Comparison of ENCODE assay signal across 9 mouse cellular contexts in genomic region chr5:31563496-31563895, GRCm38 (mm10). TPM values are rescaled to one million over a fixed set of nuclear protein-coding genes. Genes with fewer than 3 reads are reported as not detected.
DNase-seq lines count a peak whose midpoint lies in the region; ATAC-seq lines count a peak whose summit lies in the region.
"Had no signal": no experiment of that assay in that cellular context is flagged by ENCODE, and none has a peak within 500 bp of the region (broad histone marks: within the 10 kb centered on the region; RNA-seq: fewer than 3 reads in every experiment).

No protein-coding gene starts in this region.

- no peak overlapping the region for H3K4me3 ChIP-seq in forebrain, embryonic 15.5 days
- H3K4me3 ChIP-seq: neural tube, embryonic 13.5 days had no signal

- peak; percentile 48; the same call in 1 of the 2 replicates for ATAC-seq in forebrain, embryonic 15.5 days (replicated peaks)

- no peak overlapping the region for H3K9ac ChIP-seq in forebrain, embryonic 15.5 days (replicated peaks)
- H3K9ac ChIP-seq: neural tube, embryonic 13.5 days had no signal

- H3K9me3 ChIP-seq in forebrain, embryonic 15.5 days, result no peaks in the 10 kb centered on the region
- H3K9me3 ChIP-seq: neural tube, embryonic 13.5 days had no signal

- no peaks in the 10 kb centered on the region for H3K4me1 ChIP-seq in forebrain, embryonic 15.5 days

- DNase-seq in Muller cell, postnatal 12 days (ENCODE audit: inconsistent ontology term), result peak; percentile 79
- peak; percentile 39 for DNase-seq in c-Kit-negative CD71-positive TER-119-positive erythroid progenitor cells, embryonic 14.5 days (ENCODE audit: low read depth, low spot score)
- DNase-seq in heart, postnatal 36 days, result peak; percentile 78
- DNase-seq in layer of hippocampus, adult 8-10 months (ENCODE audit: low spot score in 2 of 2), result peak; percentile 48 to 71
- DNase-seq in lung, postnatal 25 days (ENCODE audit: low spot score), result peak; percentile 84
- peak; percentile 81 for DNase-seq in right cerebral cortex, adult 18-20 months
- DNase-seq in yolk sac, embryonic 10.5 days (ENCODE audit: low spot score), result peak; percentile 70

- H3K4me2 ChIP-seq in forebrain, embryonic 15.5 days (replicated peaks), result no peak overlapping the region
- H3K4me2 ChIP-seq: neural tube, embryonic 13.5 days had no signal

- no peak overlapping the region for H3K27ac ChIP-seq in forebrain, embryonic 15.5 days (replicated peaks)
- H3K27ac ChIP-seq: neural tube, embryonic 13.5 days had no signal

- intact Hi-C loops in heart, postnatal 36 days (cut with DNase I), result loop anchor here (1.0 to 5.0 kb wide), 7 partner anchors 33 to 754 kb away; partner anchors contain the start of gene Mrpl33

- H3K36me3 ChIP-seq in forebrain, embryonic 15.5 days, result peaks cover 19% of the 10 kb centered on the region; the same call in 1 of the 2 replicates

- no peaks in the 10 kb centered on the region for H3K27me3 ChIP-seq in forebrain, embryonic 15.5 days
- H3K27me3 ChIP-seq: neural tube, embryonic 13.5 days had no signal

- 7% methylated on average over 6 of the region's 6 CpGs for WGBS in forebrain, embryonic 15.5 days

RNA-seq across cellular contexts. Expression of gene Mrpl33, which starts 33.2 kb away (rescaled TPM):
- 204 and 220 TPM in 2 replicates for polyA plus RNA-seq in forebrain, embryonic 15.5 days (2015; fragmentation: Nextera tagmentation; extraction: Ambion mirVana)
- total RNA-seq in heart, postnatal 36 days (2021), result 100 to 1,000 TPM; 314 to 335 TPM
- total RNA-seq in layer of hippocampus, adult 8-10 months (2022), result 100 to 1,000 TPM in 1 of 4 experiments, 10 to 100 TPM in 3; 87.4 to 102 (median 95.8) TPM

RNA-seq across cellular contexts. Expression of gene Supt7l, which starts 35.9 kb away (rescaled TPM):
- 29.1 and 29.9 TPM in 2 replicates for polyA plus RNA-seq in forebrain, embryonic 15.5 days (2015; fragmentation: Nextera tagmentation; extraction: Ambion mirVana)
- total RNA-seq in heart, postnatal 36 days (2021), result 10 to 100 TPM; 13.5 to 13.6 TPM
- total RNA-seq in layer of hippocampus, adult 8-10 months (2022), result 10 to 100 TPM; 18.0 to 20.3 (median 19.2) TPM

RNA-seq across cellular contexts. Expression of gene Slc4a1ap, which starts 36.7 kb away (rescaled TPM):
- polyA plus RNA-seq in forebrain, embryonic 15.5 days (2015; fragmentation: Nextera tagmentation; extraction: Ambion mirVana), result 33.0 and 36.5 TPM in 2 replicates
- total RNA-seq in heart, postnatal 36 days (2021), result 10 to 100 TPM; 19.8 to 22.8 TPM
- 10 to 100 TPM; 49.5 to 55.8 (median 52.1) TPM for total RNA-seq in layer of hippocampus, adult 8-10 months (2022)
